Mouse (Mus musculus) MEL (cell line): ENCODE results near the gene Ccar1.

Experiments used
- CTCF ChIP-seq, 3 experiments: IDR thresholded peaks in 2 of 3; conservative IDR thresholded peaks in 1 of 3; 2 replicates each; pipeline ENCODE4 v1.5.1; 2011 to 2012; ENCODE audit warnings: low read length in 3 of 3, low read depth in 2 of 3, mild to moderate bottlenecking in 2 of 3, improper control_type of control experiment in 1 of 3, inconsistent platforms in 1 of 3, mixed read lengths in 1 of 3, moderate library complexity in 1 of 3; ENCODE audit not compliant: control insufficient read depth in 1 of 3, insufficient read depth in 1 of 3, poor library complexity in 1 of 3, severe bottlenecking in 1 of 3
- E2F4 ChIP-seq: IDR thresholded peaks from 2 replicates; pipeline ENCODE4 v1.6.1; 2011; ENCODE audit warnings: low read depth, low read length, improper control_type of control experiment, borderline replicate concordance
- EP300 ChIP-seq, 2 experiments: IDR thresholded peaks; 2 replicates each; pipeline ENCODE4 v1.6.1; 2011; ENCODE audit warnings: improper control_type of control experiment in 2 of 2, low read length in 2 of 2, low read depth in 1 of 2, mild to moderate bottlenecking in 1 of 2
- POLR2A ChIP-seq, 2 experiments: IDR thresholded peaks; 2 replicates each; pipeline ENCODE4 v1.6.1; 2011 to 2012; ENCODE audit warnings: low read length in 2 of 2, mild to moderate bottlenecking in 2 of 2, control low read depth in 1 of 2, improper control_type of control experiment in 1 of 2, low read depth in 1 of 2, moderate library complexity in 1 of 2; ENCODE audit not compliant: control insufficient read depth in 1 of 2, insufficient read depth in 1 of 2, poor library complexity in 1 of 2
- SIN3A ChIP-seq: IDR thresholded peaks from 2 replicates; pipeline ENCODE4 v1.6.1; 2012; ENCODE audit warnings: low read length, improper control_type of control experiment, inconsistent platforms
- TCF12 ChIP-seq: IDR thresholded peaks from 2 replicates; pipeline ENCODE4 v1.6.1; 2014; ENCODE audit warnings: low read depth, mild to moderate bottlenecking, inconsistent platforms, low read length, improper control_type of control experiment, moderate library complexity
- UBTF ChIP-seq: IDR thresholded peaks from 2 replicates; pipeline ENCODE4 v1.6.1; 2012; ENCODE audit warnings: low read depth, mild to moderate bottlenecking, inconsistent platforms, low read length, improper control_type of control experiment, moderate library complexity, borderline replicate concordance; ENCODE audit not compliant: insufficient read depth

GRCm38 (mm10) chr10:62791251-62792176 is 572 bp downstream of the Ccar1 start:
- TF ChIP-seq E2F4 = no peak
- no peak for TF ChIP-seq UBTF
- no peak for TF ChIP-seq EP300 (IDR thresholded peaks at IDR 0.05; ENCODE audit: low read depth in 1 of 2, low read length in 2 of 2)
- no peak for TF ChIP-seq TCF12
- no peak for TF ChIP-seq SIN3A
- TF ChIP-seq CTCF (IDR thresholded peaks at IDR 0.05 in 2 of 3, conservative IDR thresholded peaks at IDR 0.05 in 1 of 3; ENCODE audit: control insufficient read depth in 1 of 3, insufficient read depth in 1 of 3, low read depth in 2 of 3, low read length in 3 of 3, poor library complexity in 1 of 3, severe bottlenecking in 1 of 3) = no peak
- TF ChIP-seq POLR2A (IDR thresholded peaks at IDR 0.05; ENCODE audit: control insufficient read depth in 1 of 2, insufficient read depth in 1 of 2, low read depth in 1 of 2, low read length in 2 of 2, poor library complexity in 1 of 2) = peak in 1 of 2 experiments; percentile 66; a peak in 2 of 4 replicates
